Comparison of ENCODE assay signal across 12 mouse cellular contexts in the genomic region with DNA sequence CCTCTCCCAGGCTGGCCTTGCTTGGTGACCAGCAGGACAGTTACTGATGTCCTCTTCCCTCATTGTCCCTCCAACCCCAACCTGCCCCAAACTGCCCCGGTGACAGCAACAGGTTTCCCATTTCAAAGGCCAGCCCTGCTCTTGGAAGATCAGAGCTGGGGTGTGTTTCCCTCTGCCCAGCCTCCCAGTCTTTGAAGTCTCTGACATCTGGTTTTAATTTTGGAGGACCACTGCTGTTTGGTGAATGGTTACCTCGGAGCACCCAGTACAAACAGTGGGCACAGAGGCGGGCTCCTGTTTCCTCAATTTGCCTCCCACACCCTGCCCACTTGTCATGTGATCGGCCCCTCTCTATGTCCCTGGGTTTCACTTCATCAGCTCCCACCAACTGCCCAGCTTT.
DNase-seq lines count a peak whose midpoint lies in the region; ATAC-seq and TF ChIP-seq lines count a peak whose summit lies in the region.
"Had no signal": no experiment of that assay in that cellular context is flagged by ENCODE, and none has a peak within 500 bp of the region (broad histone marks: within the 10 kb centered on the region; RNA-seq: fewer than 3 reads in every experiment).

No protein-coding gene starts in this region.

- TF ChIP-seq CTCF in gastrocnemius, adult 2 months (IDR thresholded peaks at IDR 0.05): no peak
- TF ChIP-seq CTCF in cerebellum, adult 2 months (IDR thresholded peaks at IDR 0.05; ENCODE audit: borderline replicate concordance, insufficient read depth, low read depth, low read length): no peak

- WGBS in limb, embryonic 11.5 days: 3% methylated on average over 4 of the region's 4 CpGs
- WGBS in cerebellum, adult 2 months: 75% methylated on average over 4 of the region's 4 CpGs

- H3K27ac ChIP-seq in gastrocnemius, adult 2 months: peak overlapping the region; percentile 20; the same call in 1 of the 2 replicates
- H3K27ac ChIP-seq in limb, embryonic 11.5 days (replicated peaks; ENCODE audit: low read depth, low read length): no peak overlapping the region; the same call in 1 of the 2 replicates
- H3K27ac ChIP-seq in cerebellum, adult 2 months (ENCODE audit: insufficient read depth, low read length): no peak overlapping the region
- H3K27ac ChIP-seq: liver, embryonic 13.5 days had no signal

- no peak overlapping the region for H3K9ac ChIP-seq in limb, embryonic 11.5 days (ENCODE audit: low read length)
- H3K9ac ChIP-seq: liver, embryonic 13.5 days had no signal

- TF ChIP-seq POLR2A in cerebellum, adult 2 months (IDR thresholded peaks at IDR 0.05; ENCODE audit: borderline replicate concordance, insufficient read depth, low read length): no peak

- no peaks in the 10 kb centered on the region for H3K9me3 ChIP-seq in limb, embryonic 11.5 days (ENCODE audit: control insufficient read depth, low read length)
- H3K9me3 ChIP-seq: liver, embryonic 13.5 days had no signal

- H3K4me3 ChIP-seq in gastrocnemius, adult 2 months: no peak overlapping the region
- H3K4me3 ChIP-seq in limb, embryonic 11.5 days (ENCODE audit: low read depth, low read length): no peak overlapping the region
- no peak overlapping the region for H3K4me3 ChIP-seq in cerebellum, adult 2 months (replicated peaks; ENCODE audit: insufficient read depth, low read depth, low read length)
- H3K4me3 ChIP-seq: liver, embryonic 13.5 days had no signal

- peaks cover 14% of the 10 kb centered on the region for H3K4me1 ChIP-seq in limb, embryonic 11.5 days (ENCODE audit: control insufficient read depth, insufficient read depth, low read length)
- H3K4me1 ChIP-seq in cerebellum, adult 2 months (ENCODE audit: control insufficient read depth, insufficient read depth, low read length): no peaks in the 10 kb centered on the region
- H3K4me1 ChIP-seq: liver, embryonic 13.5 days had no signal

- H3K4me2 ChIP-seq in limb, embryonic 11.5 days (ENCODE audit: low read depth, severe bottlenecking): peak overlapping the region; percentile 12; the same call in 1 of the 2 replicates
- H3K4me2 ChIP-seq: liver, embryonic 13.5 days had no signal

- no peak for DNase-seq in gastrocnemius, adult 2 months
- DNase-seq in gastrocnemius, postnatal 25 days: no peak
- DNase-seq in 3T3-L1 (ENCODE audit: low read depth, low spot score): peak; percentile 54
- peak; percentile 73 for DNase-seq in embryo, embryonic 9.5 days (ENCODE audit: extremely low spot score)
- DNase-seq in limb, embryonic 11.5 days (ENCODE audit: low spot score): peak; percentile 74
- no peak for DNase-seq in cerebellum, adult 2 months
- DNase-seq in left cerebral cortex, adult 9 months (ENCODE audit: low spot score in 2 of 2): no peak
- no peak for DNase-seq in gastrocnemius, adult 8-10 months (ENCODE audit: low spot score in 2 of 2)
- DNase-seq: heart, postnatal 36 days; kidney, adult 8-10 months; liver, embryonic 13.5 days had no signal

- intact Hi-C loops in gastrocnemius, adult 2 months (cut with DNase I): no loop called here

- peaks cover 8% of the 10 kb centered on the region; the same call in 1 of the 2 replicates for H3K36me3 ChIP-seq in limb, embryonic 11.5 days (ENCODE audit: control insufficient read depth, insufficient read depth, low read length)
- H3K36me3 ChIP-seq: liver, embryonic 13.5 days had no signal

- peak; percentile 42; the same call in 1 of the 2 replicates for ATAC-seq in limb, embryonic 11.5 days (ENCODE audit: insufficient number of reproducible peaks, low FRiP score, low TSS enrichment, low read depth)
- ATAC-seq: forebrain, embryonic 16.5 days had no signal

- H3K27me3 ChIP-seq in limb, embryonic 11.5 days (ENCODE audit: control insufficient read depth, insufficient read depth, low read length): no peaks in the 10 kb centered on the region
- H3K27me3 ChIP-seq in cerebellum, adult 2 months (ENCODE audit: control insufficient read depth, insufficient read depth, low read length): no peaks in the 10 kb centered on the region
- H3K27me3 ChIP-seq: liver, embryonic 13.5 days had no signal

Comparison
In these comparisons a context has a peak if more than half of its experiments do, and no peak if none do; other contexts are left out.
1. DNase-seq: peak in 3T3-L1 (single experiment), embryo, embryonic 9.5 days (single experiment) and limb, embryonic 11.5 days (single experiment); none in gastrocnemius, adult 2 months (single experiment), gastrocnemius, postnatal 25 days (single experiment), cerebellum, adult 2 months (0 of 2), left cerebral cortex, adult 9 months (0 of 2) and gastrocnemius, adult 8-10 months (0 of 2).